Mouse (Mus musculus): ENCODE measurements around the gene Olfr1316. TPM values are rescaled to one million over a fixed set of nuclear protein-coding genes. Genes with fewer than 3 reads are reported as not detected.

Olfr1316 gene
- total RNA-seq (2021), result not detected

DNA sequence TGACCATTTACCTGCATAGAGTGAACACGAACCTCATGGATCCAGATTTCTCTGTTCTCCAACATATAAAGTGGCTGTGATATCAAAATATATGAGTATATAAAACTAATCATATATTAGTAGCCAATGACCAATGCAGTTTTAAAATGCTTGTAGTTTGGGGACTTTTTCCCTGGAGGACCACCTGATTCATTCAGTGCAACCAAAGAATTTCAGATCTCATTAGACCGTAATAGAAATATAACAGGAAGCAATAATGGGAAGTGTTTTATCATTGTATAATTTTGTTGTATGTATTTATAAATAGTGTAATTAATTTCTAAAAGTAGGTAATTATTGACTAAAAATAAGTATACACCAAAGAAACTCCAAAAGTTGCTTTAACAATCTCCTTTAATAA lies at the start of gene Olfr1316:
Olfr1316 (minus strand) TSS at position 101 of the 400 bp plus-strand sequence.
- DNase-seq, result no peak

DNA sequence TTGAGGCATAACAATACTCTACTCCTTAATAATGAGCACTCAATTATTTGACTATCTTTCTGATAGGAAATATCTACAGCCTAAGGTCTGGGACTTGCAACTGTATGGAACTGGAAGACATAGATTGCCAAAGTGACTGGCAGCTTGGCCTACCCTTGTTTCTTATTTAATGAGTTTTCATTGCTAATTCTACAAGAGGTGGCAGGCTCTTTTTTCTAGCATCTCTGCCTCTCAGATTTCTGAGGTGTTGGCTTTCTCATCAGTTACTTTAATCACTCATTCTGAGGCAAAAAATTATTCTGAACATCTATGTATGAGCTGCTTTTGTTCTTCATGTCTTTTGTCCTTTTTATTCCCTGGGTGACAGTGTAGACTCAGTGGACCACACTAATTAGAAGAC lies 19.1 kb upstream of the Olfr1316 start, which contains the start of gene Olfr1318:
Olfr1318 (plus strand) TSS at position 301 of the 400 bp plus-strand sequence.
- no peak for DNase-seq

DNA sequence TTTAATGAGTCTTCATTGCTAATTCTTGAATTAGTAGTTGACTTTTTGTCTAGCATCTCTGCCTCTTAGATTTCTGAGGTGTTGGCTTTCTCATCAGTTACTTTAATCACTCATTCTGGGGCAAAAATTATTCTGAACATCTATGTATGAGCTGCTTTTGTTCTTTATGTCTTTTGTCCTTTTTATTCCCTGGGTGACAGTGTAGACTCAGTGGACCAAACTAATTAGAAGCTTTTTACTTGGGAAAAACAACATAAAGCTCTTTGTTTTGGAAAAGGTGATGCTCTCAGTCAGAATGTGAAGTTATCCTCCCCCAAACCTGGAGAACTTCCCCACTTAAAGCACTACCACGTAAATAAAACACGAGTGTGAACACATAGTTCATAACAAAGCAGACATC lies 5.3 kb upstream of the Olfr1316 start, which contains the start of gene Olfr1317:
Olfr1317 (plus strand) TSS at position 301 of the 400 bp plus-strand sequence.
- DNase-seq, result no peak

DNA sequence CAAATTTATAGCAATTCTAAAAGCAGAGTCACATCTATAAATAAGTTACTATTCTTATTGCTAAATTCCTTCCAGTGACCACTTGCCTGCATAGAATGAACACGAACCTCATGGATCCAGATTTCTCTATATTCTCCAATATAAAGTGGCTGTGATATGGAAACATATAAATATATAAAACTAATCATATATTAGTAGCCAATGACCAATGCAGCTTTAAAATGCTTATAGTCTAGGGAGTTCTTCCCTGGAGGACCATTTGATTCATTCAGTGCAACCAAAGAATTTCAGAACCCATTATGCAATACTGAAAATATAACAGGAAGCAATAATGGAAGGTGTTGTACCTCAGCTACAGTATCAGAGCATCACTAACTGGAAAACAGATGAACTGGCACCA lies 19.4 kb downstream of the Olfr1316 start, which contains the start of gene Olfr1315-ps1:
Olfr1315-ps1 (minus strand) TSS at position 101 of the 400 bp plus-strand sequence.
- DNase-seq, result no peak

DNA sequence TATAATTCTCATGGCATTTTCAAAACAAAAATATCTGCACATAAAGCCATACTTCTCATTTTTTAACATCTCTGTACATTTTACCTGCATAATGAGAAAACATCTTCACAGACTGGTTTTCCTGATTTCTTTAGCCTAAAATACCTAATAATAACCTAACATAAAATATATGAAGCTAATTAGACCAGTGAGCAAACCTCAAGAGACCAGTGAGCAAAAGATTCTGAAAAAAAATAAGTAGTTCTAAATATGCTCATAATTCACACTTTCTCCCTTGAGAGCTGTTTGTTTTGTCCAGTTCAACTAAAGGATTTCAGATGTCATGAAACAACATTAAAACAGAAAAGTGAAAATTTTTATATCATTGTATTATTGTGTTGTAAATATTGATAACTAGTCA lies 38.1 kb downstream of the Olfr1316 start, which contains the start of gene Olfr1314:
Olfr1314 (minus strand) TSS at position 101 of the 400 bp plus-strand sequence.
- DNase-seq, result no peak

DNA sequence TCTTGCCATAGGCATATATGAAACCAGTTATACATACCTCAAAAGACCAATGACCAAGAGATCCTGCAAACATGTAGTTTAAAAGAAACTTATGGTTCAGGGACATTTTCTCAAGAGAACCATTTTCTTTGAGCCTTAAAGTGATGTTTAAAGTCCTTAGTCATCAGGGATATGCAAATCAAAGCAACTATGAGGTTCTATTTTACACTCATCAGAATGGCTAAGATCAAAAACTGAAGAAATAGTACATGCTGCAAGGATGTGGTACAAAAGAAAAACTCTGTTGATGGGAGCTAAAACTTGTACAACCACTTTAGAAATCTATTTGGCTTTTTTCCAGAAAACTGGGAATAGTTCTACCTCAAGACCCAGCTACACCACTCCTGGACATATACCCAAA lies 57.0 kb downstream of the Olfr1316 start, which contains the start of gene Olfr1313:
Olfr1313 (minus strand) TSS at position 101 of the 400 bp plus-strand sequence.
- DNase-seq, result no peak

Other genes starting within 250 kb of the Olfr1316 start
- gene Olfr1306, start 218.7 kb downstream of the Olfr1316 start, total RNA-seq (2021), result not detected
- gene Olfr1307, start 185.5 kb downstream of the Olfr1316 start, total RNA-seq (2021), result under 1 TPM in 1 of 2 experiments, not detected in 1; 0.02 TPM
- gene Olfr1308, start 170.0 kb downstream of the Olfr1316 start, total RNA-seq (2021), result not detected
- gene Olfr1309, start 144.7 kb downstream of the Olfr1316 start, total RNA-seq (2021), result not detected
- gene Olfr1310, start 122.3 kb downstream of the Olfr1316 start, total RNA-seq (2021), result not detected
- gene Olfr1311, start 110.6 kb downstream of the Olfr1316 start, total RNA-seq (2021), result not detected
- not detected for gene Olfr1312, start 84.7 kb downstream of the Olfr1316 start, total RNA-seq (2021)
- not detected for gene Olfr1313, start 57.1 kb downstream of the Olfr1316 start, total RNA-seq (2021)
- not detected for gene Olfr1314, start 38.2 kb downstream of the Olfr1316 start, total RNA-seq (2021)
- gene Olfr1315-ps1, start 19.5 kb downstream of the Olfr1316 start, total RNA-seq (2021), result not detected
- not detected for gene Olfr1317, start 5.4 kb upstream of the Olfr1316 start, total RNA-seq (2021)
- gene Olfr1318, start 19.2 kb upstream of the Olfr1316 start, total RNA-seq (2021), result not detected
- 1 to 10 TPM; 6.6 to 7.7 TPM for gene Lpcat4, start 104.5 kb upstream of the Olfr1316 start, total RNA-seq (2021)
- not detected for gene Nutm1, start 124.3 kb upstream of the Olfr1316 start, total RNA-seq (2021)
- 10 to 100 TPM; 64.1 to 65.4 TPM for gene Nop10, start 126.9 kb upstream of the Olfr1316 start, total RNA-seq (2021)
- gene Slc12a6, start 130.8 kb upstream of the Olfr1316 start, total RNA-seq (2021), result 10 to 100 TPM; 35.5 to 36.5 TPM
- gene Gm21985, start 131.3 kb upstream of the Olfr1316 start, total RNA-seq (2021), result not detected
- 10 to 100 TPM; 57.4 to 61.0 TPM for gene Emc4, start 233.1 kb upstream of the Olfr1316 start, total RNA-seq (2021)
- 10 to 100 TPM; 12.5 to 12.6 TPM for gene Katnbl1, start 244.2 kb upstream of the Olfr1316 start, total RNA-seq (2021)